9 mouse cellular contexts compared by ENCODE assay signal in genomic region chr17:49150971-49151422, GRCm38 (mm10).
DNase-seq lines count a peak whose midpoint lies in the region; ATAC-seq and TF ChIP-seq lines count a peak whose summit lies in the region.
"Had no signal": no experiment of that assay in that cellular context is flagged by ENCODE, and none has a peak within 500 bp of the region (broad histone marks: within the 10 kb centered on the region; RNA-seq: fewer than 3 reads in every experiment).

No protein-coding gene starts in this region.

- no peak overlapping the region for H3K27ac ChIP-seq in heart, adult 2 months
- no peak overlapping the region for H3K27ac ChIP-seq in heart, embryonic 10.5 days
- no peak overlapping the region for H3K27ac ChIP-seq in heart, embryonic 15.5 days
- H3K27ac ChIP-seq in midbrain, embryonic 11.5 days (ENCODE audit: low read depth, low read length): no peak overlapping the region
- no peak overlapping the region for H3K27ac ChIP-seq in hindbrain, embryonic 11.5 days (ENCODE audit: low read depth, low read length)
- H3K27ac ChIP-seq: neural tube, embryonic 12.5 days had no signal

- no peak overlapping the region for H3K9ac ChIP-seq in heart, adult 2 months (ENCODE audit: low read depth, low read length)
- H3K9ac ChIP-seq in heart, embryonic 15.5 days: no peak overlapping the region
- H3K9ac ChIP-seq in midbrain, embryonic 11.5 days (ENCODE audit: low read length): no peak overlapping the region
- no peak overlapping the region for H3K9ac ChIP-seq in hindbrain, embryonic 11.5 days (ENCODE audit: low read depth, low read length)
- H3K9ac ChIP-seq: neural tube, embryonic 12.5 days had no signal

- 53% methylated on average over 3 of the region's 3 CpGs for whole genome bisulfite sequencing in heart, adult 2 months
- WGBS in heart, embryonic 10.5 days: 75% methylated on average over 3 of the region's 3 CpGs
- 46% methylated on average over 3 of the region's 3 CpGs for WGBS in heart, embryonic 15.5 days
- 87% methylated on average over 3 of the region's 3 CpGs for WGBS in midbrain, embryonic 11.5 days
- 83% methylated on average over 3 of the region's 3 CpGs for WGBS in hindbrain, embryonic 11.5 days

- no peak overlapping the region for H3K4me2 ChIP-seq in heart, embryonic 15.5 days
- no peak overlapping the region for H3K4me2 ChIP-seq in midbrain, embryonic 11.5 days
- H3K4me2 ChIP-seq in hindbrain, embryonic 11.5 days (replicated peaks; ENCODE audit: low read depth, low read length): no peak overlapping the region
- H3K4me2 ChIP-seq: neural tube, embryonic 12.5 days had no signal

- no peak overlapping the region for H3K4me3 ChIP-seq in heart, adult 2 months
- H3K4me3 ChIP-seq in heart, embryonic 10.5 days: no peak overlapping the region
- H3K4me3 ChIP-seq in heart, embryonic 15.5 days: no peak overlapping the region
- H3K4me3 ChIP-seq in midbrain, embryonic 11.5 days (ENCODE audit: low read depth, low read length): no peak overlapping the region
- H3K4me3 ChIP-seq in hindbrain, embryonic 11.5 days (ENCODE audit: low read depth, low read length): no peak overlapping the region
- H3K4me3 ChIP-seq: neural tube, embryonic 12.5 days had no signal

- no peak for TF ChIP-seq POLR2A in heart, adult 2 months (IDR thresholded peaks at IDR 0.05; ENCODE audit: insufficient read depth, low read depth, low read length)

- ATAC-seq in heart, embryonic 15.5 days (replicated peaks; ENCODE audit: insufficient number of reproducible peaks, insufficient read depth, low FRiP score, low read depth): peak; percentile 45; the same call in 1 of the 2 replicates
- ATAC-seq in midbrain, embryonic 11.5 days (ENCODE audit: low FRiP score): no peak
- ATAC-seq in hindbrain, embryonic 11.5 days (ENCODE audit: low FRiP score): no peak

- peak; percentile 27 to 31 for DNase-seq in heart, adult 2 months
- no peak for DNase-seq in heart, embryonic 10.5 days (ENCODE audit: low spot score)
- DNase-seq in cerebellum, adult 18-20 months: peak; percentile 33 to 41
- DNase-seq in left cerebral cortex, adult 11 months (ENCODE audit: low spot score): peak; percentile 31
- DNase-seq in midbrain, embryonic 11.5 days (ENCODE audit: low spot score, missing footprints): no peak
- no peak for DNase-seq in hindbrain, embryonic 11.5 days (ENCODE audit: low spot score)
- DNase-seq in c-Kit-positive CD71-positive TER-119-positive erythroid progenitor cells, embryonic 14.5 days (ENCODE audit: low spot score): no peak

- H3K9me3 ChIP-seq in heart, embryonic 10.5 days: no peaks in the 10 kb centered on the region
- H3K9me3 ChIP-seq in heart, embryonic 15.5 days (replicated peaks): no peaks in the 10 kb centered on the region
- H3K9me3 ChIP-seq in midbrain, embryonic 11.5 days (ENCODE audit: control insufficient read depth, low read length): no peaks in the 10 kb centered on the region
- no peaks in the 10 kb centered on the region for H3K9me3 ChIP-seq in hindbrain, embryonic 11.5 days (ENCODE audit: control insufficient read depth, low read length)
- H3K9me3 ChIP-seq: neural tube, embryonic 12.5 days had no signal

- no peaks in the 10 kb centered on the region for H3K27me3 ChIP-seq in heart, adult 2 months (ENCODE audit: control insufficient read depth, insufficient read depth, low read length)
- H3K27me3 ChIP-seq in heart, embryonic 10.5 days (ENCODE audit: insufficient read depth, poor library complexity, severe bottlenecking): no peaks in the 10 kb centered on the region
- H3K27me3 ChIP-seq in heart, embryonic 15.5 days: no peaks in the 10 kb centered on the region
- H3K27me3 ChIP-seq in midbrain, embryonic 11.5 days (ENCODE audit: control insufficient read depth, insufficient read depth, low read length): no peaks in the 10 kb centered on the region
- no peaks in the 10 kb centered on the region for H3K27me3 ChIP-seq in hindbrain, embryonic 11.5 days (ENCODE audit: control insufficient read depth, insufficient read depth, low read length)
- H3K27me3 ChIP-seq: neural tube, embryonic 12.5 days had no signal

- H3K79me2 ChIP-seq in heart, adult 2 months (replicated peaks; ENCODE audit: control insufficient read depth, insufficient read depth, low read length): no peaks in the 10 kb centered on the region

- H3K4me1 ChIP-seq in heart, adult 2 months (ENCODE audit: control insufficient read depth, insufficient read depth, low read length): no peaks in the 10 kb centered on the region; the same call in 1 of the 2 replicates
- peaks cover 3% of the 10 kb centered on the region; the same call in 1 of the 2 replicates for H3K4me1 ChIP-seq in heart, embryonic 10.5 days
- H3K4me1 ChIP-seq in heart, embryonic 15.5 days (replicated peaks): no peaks in the 10 kb centered on the region; the same call in 1 of the 2 replicates
- H3K4me1 ChIP-seq in midbrain, embryonic 11.5 days (ENCODE audit: control insufficient read depth, insufficient read depth, low read length): no peaks in the 10 kb centered on the region
- H3K4me1 ChIP-seq in hindbrain, embryonic 11.5 days (replicated peaks; ENCODE audit: control insufficient read depth, insufficient read depth, low read length): no peaks in the 10 kb centered on the region
- H3K4me1 ChIP-seq: neural tube, embryonic 12.5 days had no signal

- intact Hi-C loops in heart, adult 2 months (cut with DNase I): no loop called here

- TF ChIP-seq CTCF in heart, adult 2 months (IDR thresholded peaks at IDR 0.05): no peak

- TF ChIP-seq EP300 in heart, adult 2 months (IDR thresholded peaks at IDR 0.05; ENCODE audit: insufficient read depth, low read depth, low read length): no peak

- no peaks in the 10 kb centered on the region for H3K36me3 ChIP-seq in heart, adult 2 months (ENCODE audit: control insufficient read depth, insufficient read depth, low read length)
- H3K36me3 ChIP-seq in heart, embryonic 10.5 days: no peaks in the 10 kb centered on the region
- no peaks in the 10 kb centered on the region for H3K36me3 ChIP-seq in heart, embryonic 15.5 days
- H3K36me3 ChIP-seq in midbrain, embryonic 11.5 days (ENCODE audit: control insufficient read depth, insufficient read depth, low read length): no peaks in the 10 kb centered on the region
- H3K36me3 ChIP-seq in hindbrain, embryonic 11.5 days (ENCODE audit: control insufficient read depth, insufficient read depth, low read length): no peaks in the 10 kb centered on the region
- H3K36me3 ChIP-seq: neural tube, embryonic 12.5 days had no signal

Comparison
In these comparisons a context has a peak if more than half of its experiments do, and no peak if none do; other contexts are left out.
1. DNase-seq: peak in heart, adult 2 months (2 of 2), cerebellum, adult 18-20 months (2 of 2) and left cerebral cortex, adult 11 months (single experiment); none in heart, embryonic 10.5 days (single experiment), midbrain, embryonic 11.5 days (single experiment), hindbrain, embryonic 11.5 days (single experiment) and c-Kit-positive CD71-positive TER-119-positive erythroid progenitor cells, embryonic 14.5 days (single experiment).